Mouse (Mus musculus): ENCODE measurements at regions not wholly inside any gene's neighbourhood (a gene's known extent, or its start where the extent isn't known, plus 50 kb on each side); places are given as distances from the start of the nearest gene placed in this dataset.

- DNase-seq, result no peak
These were observed 437.9 kb upstream of the 4930412O13Rik start for GRCm38 (mm10) chr2:9443103-9443502.

- DNase-seq, result no peak
These were observed 435.2 kb upstream of the 4930412O13Rik start for GRCm38 (mm10) chr2:9445826-9446225.

GRCm38 (mm10) chr2:9464413-9464812 is 416.6 kb upstream of the 4930412O13Rik start:
- no peak for DNase-seq

- DNase-seq, result no peak
These were observed 416.2 kb upstream of the 4930412O13Rik start for GRCm38 (mm10) chr2:9464818-9465217.

- DNase-seq, result no peak
These were observed 413.5 kb upstream of the 4930412O13Rik start for GRCm38 (mm10) chr2:9467573-9467972.

GRCm38 (mm10) chr2:9468651-9469050 is 412.4 kb upstream of the 4930412O13Rik start:
- no peak for DNase-seq

GRCm38 (mm10) chr2:9481678-9482345 is 399.2 kb upstream of the 4930412O13Rik start:
- DNase-seq, result no peak

- no peak for DNase-seq
These were observed 393.6 kb upstream of the 4930412O13Rik start for GRCm38 (mm10) chr2:9487381-9487914.

- DNase-seq, result no peak
These were observed 387.4 kb upstream of the 4930412O13Rik start for GRCm38 (mm10) chr2:9493606-9494145.

- DNase-seq, result no peak
These were observed 361.0 kb upstream of the 4930412O13Rik start for GRCm38 (mm10) chr2:9520045-9520444.

GRCm38 (mm10) chr2:9525910-9526309 is 355.1 kb upstream of the 4930412O13Rik start:
- no peak for DNase-seq

GRCm38 (mm10) chr2:9535141-9535658 is 345.9 kb upstream of the 4930412O13Rik start:
- no peak for DNase-seq

GRCm38 (mm10) chr2:9547771-9548590 is 333.1 kb upstream of the 4930412O13Rik start:
- DNase-seq, result no peak

- no peak for DNase-seq
These were observed 327.7 kb upstream of the 4930412O13Rik start for GRCm38 (mm10) chr2:9553313-9553712.

GRCm38 (mm10) chr2:9564487-9565043 is 316.5 kb upstream of the 4930412O13Rik start:
- DNase-seq, result no peak

- no peak for DNase-seq
These were observed 311.8 kb upstream of the 4930412O13Rik start for GRCm38 (mm10) chr2:9569220-9569619.

GRCm38 (mm10) chr2:9574196-9574595 is 306.9 kb upstream of the 4930412O13Rik start:
- DNase-seq, result no peak

GRCm38 (mm10) chr2:9574651-9575050 is 306.4 kb upstream of the 4930412O13Rik start:
- DNase-seq, result no peak

- no peak for DNase-seq
These were observed 303.2 kb upstream of the 4930412O13Rik start for GRCm38 (mm10) chr2:9577868-9578267.

GRCm38 (mm10) chr2:9587389-9587788 is 293.7 kb upstream of the 4930412O13Rik start:
- DNase-seq, result no peak

GRCm38 (mm10) chr2:9589200-9589599 is 291.9 kb upstream of the 4930412O13Rik start:
- DNase-seq, result no peak

GRCm38 (mm10) chr2:9592531-9592930 is 288.5 kb upstream of the 4930412O13Rik start:
- no peak for DNase-seq

GRCm38 (mm10) chr2:9593931-9594330 is 287.1 kb upstream of the 4930412O13Rik start:
- DNase-seq, result peak; percentile 10

All from liver (tissue).